Mouse (Mus musculus) left cerebral cortex, adult 11 months (tissue): ENCODE measurements around the gene Prkd1.

ENCODE experiments used
- DNase-seq: peaks from one replicate; pipeline ENCODE4 v3.0.0; 2022; ENCODE audit warnings: low spot score

The Prkd1 gene

DNA sequence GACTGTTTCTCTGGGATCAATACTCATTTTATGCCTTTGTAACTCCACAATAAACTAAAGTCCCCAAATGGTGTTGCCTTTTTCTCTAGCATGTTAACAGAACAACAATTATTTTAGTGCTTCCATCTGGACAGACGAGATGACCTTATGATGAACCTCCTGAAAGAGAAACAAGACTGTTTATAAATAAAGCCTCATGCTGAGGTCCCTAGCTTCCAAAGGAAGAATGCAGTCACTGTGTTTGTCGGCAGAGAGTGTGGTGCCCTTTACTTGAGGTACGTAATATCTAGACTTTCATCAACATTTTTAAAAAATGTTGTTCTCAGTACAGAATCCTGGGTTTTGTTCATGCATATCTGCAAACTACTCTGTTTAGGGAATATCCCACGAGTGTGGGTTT is 90.7 kb downstream of the Prkd1 start:
- no peak for DNase-seq

DNA sequence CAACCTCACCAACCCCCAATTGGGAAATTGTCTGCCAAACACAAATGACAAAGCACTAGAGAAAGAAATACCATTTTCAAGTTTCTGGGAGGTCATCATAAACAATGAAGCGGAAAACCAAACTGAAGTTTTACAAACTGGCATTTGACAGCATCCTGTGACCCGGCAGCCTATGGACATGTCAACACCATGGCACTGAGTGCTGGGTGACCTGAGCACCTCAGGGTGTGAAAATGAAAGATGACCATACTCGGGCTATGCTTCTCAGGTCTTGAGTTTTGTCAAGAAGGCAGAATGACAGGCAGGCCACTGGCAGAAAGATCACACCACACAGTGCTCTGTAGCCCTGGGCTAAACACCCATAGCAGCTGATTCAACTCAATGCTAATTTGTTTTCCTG is 94.7 kb downstream of the Prkd1 start:
- DNase-seq: no peak

DNA sequence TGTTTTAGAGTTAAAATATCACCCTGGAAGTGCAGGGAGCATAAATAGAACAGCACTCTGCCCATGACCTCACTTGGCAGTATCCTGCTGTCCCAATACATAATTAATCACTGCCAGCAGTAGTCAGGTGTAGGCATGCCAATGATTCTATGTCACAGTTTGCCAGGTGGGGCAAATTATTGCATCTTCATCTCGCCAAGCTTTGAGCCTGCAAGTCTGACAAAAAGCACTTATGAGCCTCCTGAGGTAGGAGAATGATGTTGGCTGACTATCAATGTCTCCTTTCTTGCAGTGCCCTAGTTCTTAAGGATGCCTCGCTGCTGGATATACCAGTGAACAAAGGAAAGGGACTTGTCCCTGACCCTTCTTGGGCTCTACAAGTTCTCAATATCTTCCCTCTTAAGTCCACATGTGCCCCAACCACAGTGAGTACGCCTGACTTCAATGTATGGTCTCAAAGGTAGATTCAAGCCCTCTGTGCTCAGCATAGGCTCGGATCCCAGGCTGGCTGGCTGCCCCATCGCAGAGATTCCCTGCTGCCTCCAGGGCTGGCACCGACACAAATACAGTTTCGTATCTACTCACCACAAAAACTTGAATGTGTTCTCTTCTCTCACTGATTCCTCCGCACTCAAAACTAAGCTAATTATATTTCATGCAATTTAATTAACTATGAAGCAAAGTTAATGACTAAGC is 98.9 kb downstream of the Prkd1 start:
- peak; percentile 27 for DNase-seq

DNA sequence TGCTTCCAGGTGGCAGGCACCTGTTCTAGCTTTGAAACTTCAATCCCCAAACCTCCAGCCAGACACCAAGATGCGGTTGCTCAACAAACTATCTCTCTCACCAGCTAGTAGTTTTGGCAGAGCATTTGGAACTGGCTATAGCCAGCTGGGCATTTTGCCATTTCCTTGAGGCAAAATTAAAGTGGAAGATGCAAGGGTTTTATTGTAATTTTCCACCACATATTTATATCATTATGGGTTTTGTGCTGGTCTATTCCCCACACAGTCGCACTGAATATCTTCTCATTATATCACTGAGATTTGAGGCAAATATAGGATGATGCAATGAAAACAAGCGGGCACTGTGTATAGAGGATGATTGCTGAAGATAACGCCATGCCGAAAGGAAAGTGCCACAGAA is 102.5 kb downstream of the Prkd1 start:
- no peak for DNase-seq

DNA sequence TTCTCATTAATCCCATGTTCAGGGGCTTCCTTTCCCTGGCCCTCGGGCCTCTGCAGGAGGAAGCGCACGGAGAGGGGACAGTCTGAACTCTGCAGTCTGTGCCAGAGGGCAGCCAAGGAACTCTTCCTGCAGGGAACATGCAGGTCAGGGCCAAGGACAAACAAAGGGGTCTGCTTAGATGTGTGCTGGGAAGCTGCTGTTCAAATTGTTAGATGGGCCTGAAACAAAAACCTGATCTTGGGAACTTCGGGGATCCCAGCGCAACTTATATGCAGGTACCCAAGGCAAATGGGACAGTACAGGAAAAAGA is 103.3 kb downstream of the Prkd1 start:
- DNase-seq: no peak

DNA sequence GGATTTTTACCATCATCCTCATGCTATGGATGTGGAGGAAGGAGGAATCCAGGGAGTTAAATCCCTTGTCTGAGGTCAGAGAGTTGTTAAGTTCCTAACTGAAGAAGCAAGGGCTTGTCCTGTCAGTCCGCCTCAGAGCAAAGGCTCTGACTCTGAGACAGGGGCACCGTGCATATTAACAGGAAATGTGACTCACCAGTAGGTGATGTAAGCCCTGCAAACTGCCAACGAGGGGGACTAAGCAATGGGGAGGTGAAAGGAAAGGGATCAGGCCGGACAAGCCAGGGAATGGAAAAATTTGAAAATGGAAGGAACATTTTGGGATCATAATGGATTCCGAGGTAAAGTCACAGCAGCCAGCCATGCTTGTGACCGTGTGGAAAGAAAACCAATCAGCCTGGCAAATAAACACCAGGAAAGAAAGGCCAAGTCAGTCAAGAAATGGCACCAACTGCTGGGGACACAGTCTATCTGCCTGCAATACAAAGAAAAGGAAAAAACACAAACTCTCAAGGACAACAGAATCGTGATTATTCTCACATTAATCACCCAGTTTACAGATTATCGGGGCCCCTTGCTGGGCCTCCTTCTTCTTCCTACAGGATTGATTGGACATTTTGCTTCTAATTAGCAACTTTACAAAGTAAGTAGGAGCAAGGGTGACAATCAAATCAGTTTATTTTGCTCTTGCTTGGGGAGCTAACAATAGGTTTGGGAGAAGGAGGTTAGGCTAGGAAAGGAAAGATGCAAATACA is 103.9 kb downstream of the Prkd1 start:
- no peak for DNase-seq

DNA sequence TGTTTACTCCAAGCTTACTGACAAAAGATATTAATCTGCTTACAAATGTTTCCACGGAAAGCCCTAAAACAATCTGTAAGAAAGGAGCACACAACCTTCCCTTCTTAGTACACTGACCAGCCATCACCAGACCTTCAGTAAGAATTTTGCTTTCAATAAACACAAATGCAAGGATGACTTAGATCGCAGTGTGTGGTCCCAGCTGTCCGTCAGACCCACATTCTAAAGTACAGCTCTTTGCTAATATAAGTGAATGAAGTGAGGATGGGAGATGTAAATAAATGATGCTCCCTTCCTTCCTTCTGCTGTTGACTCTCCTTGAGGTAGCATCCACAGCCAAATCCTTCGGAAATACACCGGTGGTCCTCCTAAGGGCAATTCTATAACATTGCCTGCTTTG is 108.1 kb downstream of the Prkd1 start:
- DNase-seq: no peak

DNA sequence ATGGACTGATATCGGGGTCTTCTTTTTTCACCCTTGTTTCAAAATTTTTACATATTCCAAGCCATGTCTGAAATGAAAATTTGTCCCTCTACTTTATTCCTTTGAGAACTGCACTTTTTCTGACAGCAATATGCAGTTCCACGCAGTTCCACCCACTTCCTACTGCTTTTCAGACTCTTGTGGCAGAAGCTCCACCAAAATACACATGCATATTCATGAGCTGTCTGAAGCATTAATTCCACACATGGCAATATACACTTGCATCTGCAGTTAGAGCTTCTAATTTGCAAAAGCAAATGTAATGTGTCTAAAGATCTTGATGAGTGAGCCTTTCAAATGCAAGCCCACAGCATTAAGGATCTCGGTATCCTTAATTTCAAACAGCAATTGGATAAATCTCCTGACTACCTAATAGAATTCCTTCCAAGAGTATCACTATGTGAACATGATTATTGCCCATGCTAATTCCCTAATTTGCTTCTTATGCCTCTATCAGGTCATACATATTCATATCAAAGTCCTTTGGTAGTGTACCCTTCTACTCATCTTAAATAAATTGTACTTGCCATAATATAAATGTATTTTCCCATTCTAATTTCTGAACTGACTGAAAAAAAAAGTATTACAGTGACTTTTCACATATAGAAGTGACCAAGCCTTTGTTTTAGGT is 110.5 kb downstream of the Prkd1 start:
- DNase-seq: peak; percentile 68

DNA sequence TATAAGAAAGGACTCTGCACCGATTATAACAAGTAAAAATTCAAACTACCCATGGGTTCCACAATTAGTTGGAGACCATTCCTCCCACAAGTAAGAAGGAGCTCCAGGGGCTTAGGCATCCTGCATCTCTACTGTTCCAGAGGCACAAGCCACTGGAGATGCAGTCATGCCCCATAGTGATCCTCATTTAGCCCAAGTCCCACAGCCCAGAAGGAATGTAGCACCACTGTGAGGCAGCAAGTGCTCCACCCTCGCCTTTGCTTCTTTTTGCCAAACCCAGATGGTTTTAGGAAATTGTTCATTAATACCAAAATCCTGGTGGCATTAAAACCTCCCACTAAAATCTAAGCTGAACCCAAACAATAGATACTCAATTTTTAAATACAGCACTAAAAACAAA is 111.1 kb downstream of the Prkd1 start:
- no peak for DNase-seq

DNA sequence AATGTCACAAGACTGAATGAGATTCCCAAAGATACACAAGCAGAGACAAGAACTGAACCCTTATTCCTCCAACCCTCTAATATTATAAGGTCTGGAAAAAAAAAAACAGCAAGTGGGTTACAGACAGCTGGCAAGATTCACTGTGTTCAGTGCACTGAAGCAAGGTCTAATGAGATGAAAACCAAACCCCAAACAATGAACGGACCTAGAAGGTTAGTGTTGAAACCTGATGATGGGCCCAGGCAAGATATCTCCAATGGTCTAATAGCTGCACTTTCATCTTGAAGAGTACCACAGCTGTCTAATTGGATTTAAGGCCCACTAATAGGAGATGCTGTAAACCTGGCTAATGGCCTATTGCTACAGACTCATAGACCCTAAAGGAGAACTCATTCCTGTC is 111.9 kb downstream of the Prkd1 start:
- DNase-seq: no peak

DNA sequence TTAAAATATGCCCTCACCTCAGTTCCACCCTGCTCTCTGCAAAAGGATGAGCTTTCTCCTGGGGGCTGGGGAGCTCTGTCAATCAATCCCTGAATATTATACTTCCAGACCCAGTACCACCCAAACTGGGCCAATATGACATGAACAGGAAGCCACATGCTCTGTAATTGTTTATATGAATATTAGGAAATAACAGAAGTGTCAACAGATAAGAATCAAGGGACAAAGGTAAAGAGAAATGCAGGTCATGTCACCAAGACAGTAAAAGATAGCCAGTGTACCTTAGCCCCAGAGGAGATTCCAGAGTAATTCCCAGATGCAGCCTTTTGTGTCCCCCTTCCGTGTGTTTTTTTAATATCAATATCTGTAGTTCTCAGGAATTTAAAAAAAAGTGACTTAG is 120.3 kb downstream of the Prkd1 start:
- DNase-seq: no peak

DNA sequence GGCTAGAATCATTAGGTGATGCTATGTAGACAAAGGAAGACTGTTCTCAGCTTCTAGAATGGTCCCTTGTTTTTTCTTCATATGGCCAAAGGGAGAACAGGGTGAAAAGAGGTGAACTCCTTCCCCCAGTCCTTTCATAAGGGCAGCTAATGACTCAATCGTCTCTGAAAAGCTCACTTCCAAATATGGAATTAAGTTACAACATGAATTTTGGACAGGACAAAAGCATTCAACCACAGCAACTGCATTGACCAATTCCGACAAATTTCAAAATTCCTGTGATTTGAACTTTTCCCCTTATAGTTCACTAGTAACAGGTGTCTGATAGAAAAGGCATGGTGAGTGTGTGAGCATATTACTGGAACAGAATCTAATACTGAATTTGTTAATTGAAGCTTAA is 124.8 kb downstream of the Prkd1 start:
- DNase-seq: no peak

DNA sequence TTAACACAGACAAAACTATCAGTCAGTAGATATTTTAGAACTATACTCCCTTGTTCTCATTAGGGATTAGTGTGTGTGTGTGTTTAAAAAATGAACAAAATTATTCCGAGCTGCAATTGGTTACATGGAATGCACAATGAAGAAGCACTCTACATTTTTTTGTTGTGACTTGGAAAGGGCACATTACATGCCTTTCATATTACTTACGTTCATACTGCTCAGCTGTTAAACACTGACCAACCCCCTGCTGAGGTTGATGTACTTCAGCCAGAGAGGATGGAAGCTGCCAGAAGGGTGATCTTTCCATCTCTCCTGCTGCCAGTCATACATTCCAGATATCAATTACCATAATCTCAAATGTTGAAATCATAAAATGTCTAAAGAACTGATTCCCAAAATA is 134.4 kb downstream of the Prkd1 start:
- no peak for DNase-seq

DNA sequence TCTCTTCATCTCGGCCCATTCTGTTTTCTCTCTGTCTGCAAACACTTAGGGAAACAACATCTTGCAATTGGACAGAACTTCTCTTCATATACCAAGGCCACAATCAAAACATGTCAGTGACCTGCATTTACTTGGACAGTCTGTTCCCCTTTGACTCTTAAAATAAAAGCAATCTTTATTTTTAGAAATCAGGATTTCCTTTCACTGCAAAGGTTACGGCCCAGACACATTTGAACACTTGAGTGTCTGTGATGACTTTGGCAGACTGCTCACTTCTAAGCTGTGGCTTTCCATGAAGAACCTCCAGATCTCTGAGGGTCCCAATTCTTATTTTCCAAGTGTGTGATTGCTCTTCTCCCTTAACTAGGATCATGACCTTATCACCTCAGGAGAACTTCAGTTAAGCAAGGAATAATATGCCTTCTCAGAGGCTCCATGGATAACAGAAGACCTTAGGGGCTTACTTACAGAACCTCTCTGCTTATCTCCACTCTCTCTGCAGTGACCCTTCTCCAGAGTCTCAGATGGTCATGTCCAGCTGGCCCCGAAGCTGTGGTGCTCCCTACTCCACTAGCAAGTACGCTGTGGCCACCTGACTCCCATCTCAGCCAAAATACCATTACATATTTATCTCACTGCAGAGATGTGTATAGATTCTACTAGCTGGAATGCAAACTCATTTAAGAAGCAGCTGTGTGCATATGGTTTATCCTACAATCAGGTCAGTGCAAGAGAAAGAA is 137.2 kb downstream of the Prkd1 start:
- DNase-seq: no peak

DNA sequence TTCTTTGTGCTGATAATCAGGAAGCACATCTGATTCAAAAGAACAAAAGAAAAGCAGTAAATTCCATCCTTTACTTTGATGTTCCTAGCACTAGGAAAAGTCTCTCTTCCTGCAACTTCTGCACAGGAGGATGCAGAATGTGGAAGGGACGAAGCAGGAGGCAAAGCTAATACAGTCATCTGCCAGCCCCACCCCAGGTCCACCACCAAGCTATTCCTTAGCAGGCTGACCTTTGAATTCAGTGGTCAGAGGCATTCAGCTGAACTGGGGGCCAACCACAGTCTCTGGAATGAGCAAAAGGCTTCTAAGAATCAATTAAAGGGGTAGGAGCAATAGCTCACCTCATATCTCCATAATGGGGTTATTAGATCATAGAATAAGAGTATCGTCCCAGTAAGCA is 140.1 kb downstream of the Prkd1 start:
- no peak for DNase-seq

DNA sequence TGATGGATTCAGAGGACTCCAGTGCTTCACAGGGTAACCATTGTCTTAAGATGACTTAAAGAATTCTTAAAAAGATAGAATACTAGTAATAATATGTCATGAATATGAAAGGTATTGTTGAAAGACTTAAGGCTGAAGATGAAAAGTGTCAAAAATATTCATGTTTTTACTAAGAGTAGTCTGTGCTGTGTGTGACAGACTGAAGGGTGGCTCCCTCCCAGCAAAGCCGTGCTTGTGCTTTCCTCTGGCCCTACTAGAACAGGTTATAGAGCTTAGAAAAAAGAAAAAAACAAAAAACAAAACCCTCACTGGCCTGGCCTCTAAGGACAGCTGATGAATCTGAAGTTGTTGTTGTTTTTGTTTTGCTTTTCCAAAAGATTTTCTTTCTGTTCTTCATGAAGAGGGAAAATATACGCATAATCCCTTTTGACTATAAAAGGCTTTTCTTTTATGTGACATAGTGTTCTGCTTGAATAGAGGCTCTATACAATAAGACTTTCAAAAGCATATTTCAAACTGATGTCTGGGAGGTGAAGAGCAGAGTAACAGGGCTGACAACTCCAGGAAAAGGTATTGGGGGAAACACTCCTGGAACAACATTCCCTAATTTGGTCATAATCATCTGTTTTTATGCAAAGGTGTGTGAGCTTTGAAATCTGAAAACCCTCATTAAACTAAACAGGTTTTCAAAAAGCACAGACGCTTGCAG is 148.9 kb downstream of the Prkd1 start:
- no peak for DNase-seq

DNA sequence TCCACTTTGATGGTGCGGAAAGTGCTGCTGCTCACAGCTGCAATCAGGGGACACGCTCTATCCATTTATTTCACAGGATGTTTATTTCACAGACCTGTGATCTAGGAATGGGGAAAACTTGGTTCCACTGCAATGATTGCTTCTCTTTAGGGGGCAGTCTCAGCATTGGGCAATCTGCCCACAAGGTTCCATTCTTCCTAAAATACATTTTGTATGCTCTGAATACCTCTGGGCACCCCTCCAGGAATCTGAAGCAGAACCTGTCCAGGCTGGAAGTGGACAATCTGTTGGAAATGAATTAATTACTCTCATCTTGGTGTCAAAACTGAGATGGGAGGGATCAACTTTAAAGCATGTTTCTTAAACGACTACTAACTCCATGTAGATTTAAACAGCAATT is 152.9 kb downstream of the Prkd1 start:
- DNase-seq: no peak

DNA sequence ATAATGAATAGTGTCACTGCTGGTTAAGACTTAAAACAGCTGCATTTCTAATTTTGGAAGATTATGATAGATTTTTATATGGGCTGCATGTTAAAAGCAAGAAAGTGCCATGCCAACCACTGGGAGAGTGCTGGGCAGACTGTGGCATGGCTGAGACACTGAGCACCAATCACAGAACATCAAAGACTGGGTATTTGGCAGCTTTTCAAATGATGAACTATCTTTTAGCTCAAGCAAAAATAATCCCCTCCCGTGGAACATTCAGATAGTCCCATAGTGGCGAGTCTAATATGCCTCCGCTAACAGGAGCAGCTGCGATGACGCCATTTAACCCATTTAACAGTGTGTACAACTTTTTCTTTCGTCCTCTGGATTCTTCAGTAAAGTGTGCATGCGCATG is 169.1 kb downstream of the Prkd1 start:
- no peak for DNase-seq

DNA sequence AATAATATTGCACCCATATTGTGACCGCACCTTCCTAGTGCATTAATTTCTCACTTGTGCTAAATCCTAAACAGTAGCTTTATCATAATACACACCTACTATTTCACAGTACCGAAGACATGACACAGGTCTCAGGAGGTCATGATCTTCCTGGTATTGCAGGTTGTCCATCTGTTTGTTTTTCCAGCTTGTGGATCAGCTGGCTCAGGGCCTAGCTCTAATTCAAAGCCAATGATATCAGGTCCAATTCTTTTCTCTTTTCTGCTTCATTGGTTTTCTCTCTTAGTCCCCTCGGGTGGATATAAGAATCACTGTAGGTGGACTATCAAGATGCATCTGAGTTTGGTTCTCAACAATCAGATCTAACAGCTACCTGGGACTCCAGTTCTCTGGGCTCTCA is 191.7 kb downstream of the Prkd1 start:
- no peak for DNase-seq

DNA sequence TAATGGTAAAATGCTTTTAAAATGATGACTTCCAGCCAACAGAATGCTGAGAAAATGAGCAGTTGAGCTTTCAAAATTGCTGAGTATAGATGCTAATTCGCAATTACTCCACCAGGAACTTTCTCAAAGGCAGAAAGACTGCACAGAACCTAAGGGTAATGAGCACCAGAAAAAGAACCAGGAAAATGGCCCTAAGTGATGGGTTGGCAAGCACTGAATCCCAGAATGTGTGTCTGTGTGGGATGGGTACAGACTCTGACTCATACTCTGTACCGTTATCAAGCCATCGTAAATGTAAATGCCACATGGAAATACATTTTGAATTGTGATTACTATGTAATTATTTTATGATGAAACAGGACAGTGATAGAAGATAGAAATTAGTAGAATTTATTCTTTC is 197.1 kb downstream of the Prkd1 start:
- peak; percentile 32 for DNase-seq

DNA sequence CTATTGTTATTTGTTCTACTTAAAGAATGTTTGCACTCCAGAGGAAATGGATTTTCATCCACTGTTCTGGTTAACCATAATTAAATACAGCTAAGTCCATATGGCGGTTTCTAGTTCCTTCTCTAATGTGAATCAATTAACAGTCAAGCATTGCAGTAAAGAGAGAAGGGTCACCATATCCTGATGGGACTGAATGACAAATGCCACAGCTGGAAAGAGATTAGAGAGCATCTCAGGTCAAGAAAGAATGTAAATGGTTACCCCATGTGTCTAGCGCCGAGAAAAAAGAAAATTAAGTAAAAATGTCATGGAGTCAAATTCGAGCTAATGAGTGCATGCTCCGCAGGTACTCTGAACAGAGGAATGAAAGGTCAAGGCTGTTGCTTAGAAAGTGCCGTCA is 212.2 kb downstream of the Prkd1 start:
- DNase-seq: no peak

DNA sequence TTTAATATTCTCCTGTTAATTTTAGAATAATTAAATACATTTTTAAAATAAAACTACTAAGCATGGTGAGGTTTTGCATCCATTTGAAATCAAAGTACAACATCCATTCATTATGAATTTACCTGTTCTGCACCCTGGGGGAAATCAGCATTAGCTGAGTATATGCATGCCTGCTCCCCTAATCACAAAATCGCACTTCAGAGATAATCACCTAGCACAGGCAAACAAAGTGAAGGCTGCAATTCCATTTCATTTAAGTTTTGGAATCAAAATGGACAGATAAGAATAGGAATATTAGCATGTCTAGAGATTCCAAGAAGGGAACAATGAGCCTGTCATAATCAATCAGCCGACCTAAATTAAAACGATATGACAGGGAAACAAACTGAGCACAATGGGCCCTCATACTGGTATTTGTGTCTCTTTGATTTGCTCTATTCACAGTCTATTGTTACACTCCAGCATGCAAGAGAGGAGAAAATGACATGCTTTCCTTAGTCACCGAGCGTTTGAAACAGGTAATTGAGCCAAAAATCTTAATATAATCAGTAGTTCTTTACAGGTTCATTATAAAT is 218.7 kb downstream of the Prkd1 start:
- no peak for DNase-seq
